Mouse (Mus musculus) lung, embryonic 14.5 days (tissue): ENCODE measurements around the gene Tada2a. TPM values are rescaled to one million over a fixed set of nuclear protein-coding genes. Genes with fewer than 3 reads are reported as not detected.

ENCODE experiments used
- ATAC-seq: fragments of 200-750 bp; cut with Nextera tagmentation; 2 replicates; pipeline ENCODE4 v1.8.0; 2017; ENCODE audit warnings: mild to moderate bottlenecking, moderate TSS enrichment, moderate library complexity; ENCODE audit not compliant: insufficient read depth
- DNase-seq: peaks from one replicate; pipeline ENCODE4 v3.0.0-alpha.2; 2015
- H3K27ac ChIP-seq: fragments of 300-500 bp; sonication (generic); 2 replicates; pipeline ENCODE4 v1.5.1; 2014; ENCODE audit warnings: low read depth, mild to moderate bottlenecking, moderate library complexity
- H3K27me3 ChIP-seq: fragments of 300-500 bp; sonication (generic); 2 replicates; pipeline ENCODE4 v1.6.1; 2014; ENCODE audit warnings: low read length, control low read depth; ENCODE audit not compliant: insufficient read depth
- H3K36me3 ChIP-seq: fragments of 300-500 bp; sonication (generic); 2 replicates; pipeline ENCODE4 v1.6.1; 2014; ENCODE audit warnings: control low read depth; ENCODE audit not compliant: insufficient read depth
- H3K4me1 ChIP-seq: fragments of 300-500 bp; sonication (generic); 2 replicates; pipeline ENCODE4 v1.6.1; 2014; ENCODE audit warnings: antibody characterized with exemption, control low read depth; ENCODE audit not compliant: insufficient read depth
- H3K4me2 ChIP-seq: fragments of 300-500 bp; sonication (generic); 2 replicates; pipeline ENCODE4 v1.6.1; 2014; ENCODE audit warnings: mild to moderate bottlenecking
- H3K4me3 ChIP-seq: fragments of 300-500 bp; sonication (generic); 2 replicates; pipeline ENCODE4 v1.5.1; 2014; ENCODE audit warnings: low read depth, low read length
- H3K9ac ChIP-seq: fragments of 300-500 bp; sonication (generic); 2 replicates; pipeline ENCODE4 v1.6.1; 2014
- H3K9me3 ChIP-seq: fragments of 300-500 bp; sonication (generic); 2 replicates; pipeline ENCODE4 v1.6.1; 2016; ENCODE audit warnings: low read depth, low read length, control low read depth
- CTCF ChIP-seq: IDR thresholded peaks from 2 replicates; pipeline ENCODE4 v1.5.1; 2016; ENCODE audit warnings: antibody characterized with exemption, low read depth
- WGBS: fragments of 180-500 bp; shearing (Covaris S2); extraction: QIAGEN DNeasy Blood & Tissue Kit; methylation state at CpG from one replicate; pipeline ENCODE4 v1.1.7; 2014; 5-methylcytosine and 5-hydroxymethylcytosine counted together
- polyA plus RNA-seq: library from polyadenylated mRNA; unstranded; fragments of >200 nt; fragmentation: Nextera tagmentation; extraction: Ambion mirVana; gene quantifications from 2 replicates; pipeline ENCODE4 v1.2.1, GENCODE M21; 2014

Tada2a gene
- polyA plus RNA-seq, 1 experiment from 2014 or later, result 35.6 TPM

DNA sequence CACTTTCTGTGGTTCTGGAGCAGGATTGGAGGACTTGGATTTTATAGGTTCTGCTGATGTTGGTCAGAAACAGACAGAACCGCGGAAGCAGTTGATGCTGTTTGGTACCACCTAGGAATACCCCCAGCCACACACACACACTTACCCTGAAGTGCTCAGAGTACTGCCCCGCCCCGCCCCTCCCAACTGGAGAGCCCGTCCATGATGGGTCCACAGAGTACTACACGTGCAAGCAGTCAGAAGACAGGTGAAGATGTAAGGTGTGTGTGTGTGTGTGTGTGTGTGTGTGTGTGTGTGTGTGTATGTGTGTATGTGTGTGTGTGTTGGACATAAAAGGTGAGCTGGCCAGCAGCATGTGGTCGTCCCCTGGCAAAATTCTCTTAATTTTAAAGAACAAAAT is 76.3 kb downstream of the Tada2a start:
- Histone ChIP-seq H3K4me3 (no peak overlapping the region), H3K27ac (no peak overlapping the region), H3K36me3 (no peaks in the 10 kb centered on the region), H3K27me3 (no peaks in the 10 kb centered on the region), H3K4me1 (0 out of 2 replicates have a peak, but pooled peaks cover 4% of the 10 kb centered on the region), H3K4me2 (no peak overlapping the region), H3K9me3 (no peaks in the 10 kb centered on the region), H3K9ac (no peak overlapping the region)
- DNase-seq (no peak), ATAC-seq (no peak)
- TF ChIP-seq CTCF, result no peak
- WGBS, result 81% methylated on average over 7 of the region's 7 CpGs

DNA sequence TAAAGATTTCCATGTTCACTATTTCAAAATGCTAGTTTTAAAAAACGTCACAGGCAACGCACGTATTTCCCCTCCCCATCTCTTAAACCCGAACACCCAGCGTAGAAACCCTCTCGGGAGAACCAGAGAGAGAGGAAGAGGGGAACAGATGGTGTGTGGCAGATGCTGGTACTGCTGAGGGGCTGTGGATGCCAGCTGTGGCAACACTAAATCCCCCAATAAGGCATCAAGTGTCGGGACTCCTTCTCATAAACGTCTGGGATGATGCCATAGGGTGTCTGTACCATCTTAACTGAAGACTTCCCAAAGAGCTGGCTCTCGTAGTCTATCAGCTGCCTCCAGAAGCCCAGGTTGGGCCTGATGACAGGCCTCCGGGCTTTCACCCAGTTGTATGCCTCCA is 81.0 kb downstream of the Tada2a start:
- Histone ChIP-seq H3K4me1 (0 out of 2 replicates have a peak, but pooled peaks cover 4% of the 10 kb centered on the region), H3K36me3 (no peaks in the 10 kb centered on the region), H3K27ac (no peak overlapping the region; the same call in 1 of the 2 replicates), H3K4me2 (no peak overlapping the region), H3K4me3 (no peak overlapping the region), H3K9me3 (no peaks in the 10 kb centered on the region), H3K27me3 (no peaks in the 10 kb centered on the region), H3K9ac (no peak overlapping the region)
- no peak for DNase-seq
- TF ChIP-seq CTCF, result no peak
- WGBS, result 70% methylated on average over 10 of the region's 10 CpGs
- no peak for ATAC-seq

DNA sequence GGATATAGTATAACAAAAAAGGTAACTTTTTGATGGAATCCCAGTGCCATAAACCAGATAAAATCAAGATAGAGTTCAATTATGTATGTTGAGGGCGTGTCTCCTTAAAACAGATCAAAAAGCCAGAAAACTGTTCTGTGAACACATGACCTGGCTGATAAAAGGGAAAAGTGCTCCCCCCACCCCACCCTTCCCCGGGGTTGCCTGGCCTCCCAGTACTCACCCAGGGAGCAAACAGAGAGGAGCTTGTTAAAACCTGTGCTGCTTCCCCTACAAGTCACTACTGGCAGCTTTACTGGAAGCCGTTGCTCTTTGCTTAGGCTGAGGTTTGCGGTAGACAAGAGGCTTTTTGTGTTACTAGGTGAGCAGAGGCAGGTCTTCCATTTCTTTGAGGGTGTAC is 82.1 kb downstream of the Tada2a start:
- Histone ChIP-seq H3K27me3 (no peaks in the 10 kb centered on the region), H3K27ac (peak overlapping the region; percentile 58), H3K9ac (no peak overlapping the region), H3K36me3 (no peaks in the 10 kb centered on the region), H3K4me2 (no peak overlapping the region), H3K4me1 (0 out of 2 replicates have a peak, but pooled peaks cover 4% of the 10 kb centered on the region), H3K9me3 (no peaks in the 10 kb centered on the region), H3K4me3 (no peak overlapping the region)
- DNase-seq (peak; percentile 46), ATAC-seq (peak; percentile 28; the same call in 1 of the 2 replicates)
- no peak for TF ChIP-seq CTCF
- 54% methylated on average over 4 of the region's 4 CpGs for WGBS

DNA sequence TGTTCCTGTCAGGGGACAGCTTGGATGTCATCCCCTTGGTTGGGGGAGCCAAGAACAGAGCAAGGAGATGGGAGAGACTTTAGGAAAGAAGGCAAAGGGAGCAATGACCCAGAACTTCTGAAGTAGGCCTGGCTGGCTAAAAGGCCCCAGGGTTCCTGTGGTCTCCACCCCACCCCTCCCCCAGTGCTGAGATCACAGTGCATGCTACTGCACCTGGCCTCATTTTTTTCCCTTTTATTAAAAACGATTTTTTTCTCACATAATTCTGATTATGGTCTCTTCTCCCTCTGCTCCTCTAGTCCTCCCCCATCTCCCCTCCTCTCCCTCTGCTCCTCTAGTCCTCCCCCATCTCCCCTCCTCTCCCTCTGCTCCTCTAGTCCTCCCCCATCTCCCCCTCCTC is 84.4 kb downstream of the Tada2a start:
- DNase-seq, result no peak
- no peak for ATAC-seq
- Histone ChIP-seq H3K27ac (no peak overlapping the region), H3K4me1 (0 out of 2 replicates have a peak, but pooled peaks cover 4% of the 10 kb centered on the region), H3K9me3 (no peaks in the 10 kb centered on the region), H3K27me3 (no peaks in the 10 kb centered on the region), H3K9ac (no peak overlapping the region), H3K4me3 (no peak overlapping the region), H3K36me3 (peaks cover 8% of the 10 kb centered on the region; the same call in 1 of the 2 replicates), H3K4me2 (no peak overlapping the region)
- 26% methylated on average over 1 of the region's 1 CpGs for WGBS
- TF ChIP-seq CTCF, result no peak

DNA sequence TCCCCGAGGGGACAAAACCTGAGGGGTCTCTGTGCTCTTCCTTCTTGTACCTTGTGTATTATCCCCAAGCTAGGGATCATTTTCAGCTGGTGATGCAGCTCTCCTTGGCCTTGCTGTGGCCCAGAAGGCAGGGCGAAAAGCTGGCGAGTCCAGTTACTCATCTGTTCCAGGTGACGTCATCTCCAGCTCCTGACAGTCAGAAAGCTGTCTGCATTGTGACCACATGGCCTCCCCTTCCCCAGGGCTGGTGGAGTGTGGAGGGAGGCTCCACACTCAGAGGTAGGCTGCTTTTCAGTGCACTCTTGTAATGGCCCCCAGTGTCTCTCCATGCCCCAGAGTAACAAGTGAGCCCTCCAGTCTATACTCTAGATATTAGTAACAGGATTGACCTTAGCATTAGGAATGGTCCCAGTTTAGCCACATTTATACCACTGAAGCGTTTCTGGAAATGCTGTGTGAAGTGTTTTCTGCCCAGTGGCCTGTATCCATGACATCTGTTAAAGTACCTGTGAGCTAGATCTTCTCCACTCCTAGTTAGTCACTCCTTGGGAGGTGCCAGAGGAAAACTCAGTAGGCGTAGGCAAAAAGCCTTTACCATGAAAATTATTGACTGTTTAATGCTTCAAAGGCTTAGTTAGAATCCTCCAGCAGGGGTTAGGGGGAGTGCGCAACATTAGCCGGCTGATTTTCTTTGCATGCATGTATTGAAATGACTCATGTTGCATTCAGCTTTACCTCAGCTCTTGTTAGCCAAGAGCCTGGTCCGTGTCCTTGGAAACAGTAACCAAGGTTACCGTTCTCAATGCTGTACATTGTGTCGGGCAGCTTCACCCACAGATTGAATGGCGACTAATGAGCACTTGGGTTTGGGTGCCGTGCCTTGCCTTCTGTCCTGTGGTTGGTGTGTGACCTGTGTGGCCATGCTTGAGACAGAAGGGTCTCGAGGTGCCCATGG is 86.3 kb downstream of the Tada2a start:
- Histone ChIP-seq H3K4me2 (no peak overlapping the region), H3K27me3 (no peaks in the 10 kb centered on the region), H3K9ac (no peak overlapping the region), H3K4me3 (no peak overlapping the region), H3K9me3 (no peaks in the 10 kb centered on the region), H3K4me1 (no peaks in the 10 kb centered on the region), H3K36me3 (peaks cover 13% of the 10 kb centered on the region; the same call in 1 of the 2 replicates), H3K27ac (no peak overlapping the region)
- DNase-seq (peak; percentile 73), ATAC-seq (peak; percentile 35; the same call in 1 of the 2 replicates)
- 66% methylated on average over 14 of the region's 14 CpGs for WGBS
- TF ChIP-seq CTCF, result no peak

DNA sequence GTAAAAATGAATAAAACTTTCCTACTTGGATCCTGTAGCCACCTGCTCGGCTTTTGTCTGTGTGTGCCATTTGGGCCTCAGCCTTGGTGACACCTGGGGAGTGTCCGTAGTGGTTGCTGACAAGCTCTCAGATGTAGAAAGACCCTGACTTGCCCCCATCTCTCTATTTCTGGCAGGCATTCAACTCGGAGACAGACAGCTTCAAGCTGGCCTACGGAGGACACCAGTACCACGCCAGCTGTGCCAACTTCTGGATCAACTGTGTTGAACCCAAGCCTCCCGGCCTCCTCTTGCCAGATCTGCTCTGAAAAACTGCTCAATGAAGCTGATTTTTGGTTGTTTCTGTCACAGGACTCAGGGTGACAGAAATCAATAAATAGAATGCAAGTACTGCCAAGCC is 88.8 kb downstream of the Tada2a start:
- Histone ChIP-seq H3K9ac (no peak overlapping the region), H3K4me3 (no peak overlapping the region), H3K4me1 (no peaks in the 10 kb centered on the region), H3K36me3 (peaks cover 13% of the 10 kb centered on the region; the same call in 1 of the 2 replicates), H3K4me2 (no peak overlapping the region), H3K27me3 (no peaks in the 10 kb centered on the region), H3K9me3 (no peaks in the 10 kb centered on the region), H3K27ac (no peak overlapping the region)
- 52% methylated on average over 6 of the region's 6 CpGs for WGBS
- ATAC-seq (peak; percentile 47; the same call in 1 of the 2 replicates), DNase-seq (peak; percentile 72)
- no peak for TF ChIP-seq CTCF

DNA sequence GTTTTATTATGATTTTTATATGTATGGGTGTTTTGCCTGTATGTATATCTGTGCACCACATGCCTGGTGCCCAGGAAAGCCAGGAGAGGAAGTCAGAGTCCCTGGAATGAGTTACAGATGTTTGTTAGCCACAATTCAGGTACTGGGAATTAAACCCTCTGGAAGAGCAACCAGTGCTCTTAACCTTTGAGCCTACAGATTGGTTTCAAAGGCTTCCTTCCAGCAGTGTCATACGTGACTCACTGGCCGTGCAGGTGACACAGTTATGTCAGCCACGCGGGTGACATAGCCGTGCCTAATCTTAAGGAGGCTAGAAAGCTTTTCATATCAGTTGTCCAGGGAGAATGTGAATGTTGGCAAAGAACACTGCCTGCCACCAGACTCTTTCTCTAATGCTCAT is 95.7 kb downstream of the Tada2a start:
- no peak for ATAC-seq
- Histone ChIP-seq H3K9me3 (no peaks in the 10 kb centered on the region), H3K36me3 (0 out of 2 replicates have a peak, but pooled peaks cover 5% of the 10 kb centered on the region), H3K9ac (no peak overlapping the region), H3K4me1 (no peaks in the 10 kb centered on the region), H3K27ac (no peak overlapping the region), H3K27me3 (no peaks in the 10 kb centered on the region), H3K4me3 (no peak overlapping the region), H3K4me2 (no peak overlapping the region)
- TF ChIP-seq CTCF, result no peak
- 73% methylated on average over 5 of the region's 5 CpGs for WGBS
- DNase-seq, result no peak
